Mouse (Mus musculus): ENCODE measurements around the gene Cxcl16.
"Not testable (repeated sequence)": the region's sequence is repeated elsewhere in the genome, so short reads cannot be mapped to it uniquely, and the experiment has no call there.

- not testable (repeated sequence) for TF ChIP-seq MYOG (IDR thresholded peaks at IDR 0.05; ENCODE audit: control insufficient read depth in 1 of 3, insufficient read depth in 1 of 3, insufficient read length in 2 of 3, low read depth in 2 of 3); POLR2A (IDR thresholded peaks at IDR 0.05; ENCODE audit: insufficient read length, low read depth); USF1 (IDR thresholded peaks at IDR 0.05; ENCODE audit: low read depth); POLR2AphosphoS2 (IDR thresholded peaks at IDR 0.05; ENCODE audit: insufficient read length, low read depth); MYOD1 (IDR thresholded peaks at IDR 0.05; ENCODE audit: control insufficient read depth in 1 of 3, insufficient read length in 2 of 3, low read depth in 2 of 3); CEBPB (IDR thresholded peaks at IDR 0.05; ENCODE audit: insufficient read depth, poor library complexity, severe bottlenecking); TCF12 (IDR thresholded peaks at IDR 0.05; ENCODE audit: insufficient read depth, poor library complexity, severe bottlenecking); E2F4 (IDR thresholded peaks at IDR 0.05; ENCODE audit: insufficient read depth); REST (IDR thresholded peaks at IDR 0.05; ENCODE audit: insufficient read depth, insufficient read length); SRF (IDR thresholded peaks at IDR 0.05; ENCODE audit: control insufficient read depth, insufficient read length, low read depth); TCF3 (IDR thresholded peaks at IDR 0.05; ENCODE audit: insufficient read length, low read depth)
Observed at GRCm38 (mm10) chr11:70426598-70426997, 33.2 kb downstream of the Cxcl16 start.
